Comparison of ENCODE assay signal across 8 mouse cellular contexts in the genomic region with DNA sequence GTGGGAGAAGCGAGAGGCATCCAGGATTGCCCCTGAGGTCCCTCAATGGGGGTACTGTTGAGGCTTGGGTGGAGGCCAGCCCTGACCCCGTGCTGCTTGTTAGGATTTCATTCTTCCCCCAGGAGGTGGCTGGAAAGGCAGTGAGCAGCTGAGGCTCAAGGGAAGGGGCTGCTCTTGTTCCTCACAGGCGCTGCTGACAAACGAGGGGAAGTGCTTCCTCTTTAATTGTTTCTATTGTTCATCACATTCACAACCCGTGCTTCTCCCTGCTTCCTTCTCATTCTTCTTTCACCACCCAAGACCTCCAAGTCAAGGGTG.
DNase-seq lines count a peak whose midpoint lies in the region; ATAC-seq lines count a peak whose summit lies in the region.

No protein-coding gene starts in this region.

- H3K9me3 ChIP-seq in kidney, embryonic 16.5 days (ENCODE audit: low read length) = no peaks in the 10 kb centered on the region
- no peaks in the 10 kb centered on the region for H3K9me3 ChIP-seq in embryonic facial prominence, embryonic 12.5 days
- 0 out of 2 replicates have a peak, but pooled peaks cover 2% of the 10 kb centered on the region for H3K9me3 ChIP-seq in neural tube, embryonic 13.5 days
- no peaks in the 10 kb centered on the region for H3K9me3 ChIP-seq in kidney, embryonic 15.5 days (replicated peaks)

- H3K9ac ChIP-seq in kidney, embryonic 16.5 days (replicated peaks; ENCODE audit: low read length) = no peak overlapping the region
- H3K9ac ChIP-seq in embryonic facial prominence, embryonic 12.5 days = no peak overlapping the region
- H3K9ac ChIP-seq in neural tube, embryonic 13.5 days = no peak overlapping the region
- H3K9ac ChIP-seq in kidney, embryonic 15.5 days = no peak overlapping the region

- DNase-seq in kidney, postnatal 4 days = no peak
- DNase-seq in layer of hippocampus, adult 9-11 months = peak; percentile 51
- DNase-seq in heart, postnatal 25 days (ENCODE audit: low spot score) = no peak
- no peak for DNase-seq in adrenal gland, adult 2 months

- no peak overlapping the region for H3K4me3 ChIP-seq in kidney, embryonic 16.5 days (ENCODE audit: low read length)
- no peak overlapping the region for H3K4me3 ChIP-seq in embryonic facial prominence, embryonic 12.5 days
- H3K4me3 ChIP-seq in neural tube, embryonic 13.5 days = no peak overlapping the region
- no peak overlapping the region for H3K4me3 ChIP-seq in kidney, embryonic 15.5 days (replicated peaks)

- ATAC-seq in kidney, embryonic 16.5 days (ENCODE audit: low FRiP score, low TSS enrichment) = peak; percentile 43; the same call in 1 of the 2 replicates
- no peak for ATAC-seq in embryonic facial prominence, embryonic 12.5 days (ENCODE audit: insufficient number of reproducible peaks, insufficient read depth, low FRiP score, low TSS enrichment)
- ATAC-seq in neural tube, embryonic 13.5 days (ENCODE audit: low read depth) = peak; percentile 89
- no peak for ATAC-seq in kidney, embryonic 15.5 days (replicated peaks; ENCODE audit: low FRiP score)

- H3K4me2 ChIP-seq in kidney, embryonic 16.5 days (replicated peaks; ENCODE audit: low read depth, low read length) = no peak overlapping the region
- no peak overlapping the region for H3K4me2 ChIP-seq in embryonic facial prominence, embryonic 12.5 days (replicated peaks)
- peak overlapping the region; percentile 0; the same call in 1 of the 2 replicates for H3K4me2 ChIP-seq in neural tube, embryonic 13.5 days
- H3K4me2 ChIP-seq in kidney, embryonic 15.5 days = no peak overlapping the region

- H3K27ac ChIP-seq in kidney, embryonic 16.5 days (ENCODE audit: low read length) = no peak overlapping the region
- 0 out of 2 replicates have a peak overlapping the region, but pooled peaks have one; percentile 23 for H3K27ac ChIP-seq in embryonic facial prominence, embryonic 12.5 days
- 0 out of 2 replicates have a peak overlapping the region, but pooled peaks have one; percentile 42 for H3K27ac ChIP-seq in neural tube, embryonic 13.5 days (replicated peaks)
- no peak overlapping the region for H3K27ac ChIP-seq in kidney, embryonic 15.5 days

- intact Hi-C loops in heart, postnatal 25 days (cut with DNase I) = no loop called here

- H3K27me3 ChIP-seq in kidney, embryonic 16.5 days (ENCODE audit: insufficient read depth, low read length) = no peaks in the 10 kb centered on the region
- no peaks in the 10 kb centered on the region for H3K27me3 ChIP-seq in embryonic facial prominence, embryonic 12.5 days
- H3K27me3 ChIP-seq in neural tube, embryonic 13.5 days = no peaks in the 10 kb centered on the region
- H3K27me3 ChIP-seq in kidney, embryonic 15.5 days = no peaks in the 10 kb centered on the region

- 22% methylated on average over 5 of the region's 5 CpGs for WGBS in kidney, embryonic 16.5 days
- 6% methylated on average over 5 of the region's 5 CpGs for WGBS in embryonic facial prominence, embryonic 12.5 days
- WGBS in neural tube, embryonic 13.5 days = 6% methylated on average over 5 of the region's 5 CpGs
- WGBS in kidney, embryonic 15.5 days = 26% methylated on average over 5 of the region's 5 CpGs

- H3K4me1 ChIP-seq in kidney, embryonic 16.5 days (ENCODE audit: insufficient read depth, low read length) = peaks cover 30% of the 10 kb centered on the region
- peaks cover 8% of the 10 kb centered on the region for H3K4me1 ChIP-seq in embryonic facial prominence, embryonic 12.5 days
- H3K4me1 ChIP-seq in neural tube, embryonic 13.5 days (replicated peaks) = peaks cover 14% of the 10 kb centered on the region
- peaks cover 32% of the 10 kb centered on the region for H3K4me1 ChIP-seq in kidney, embryonic 15.5 days

- H3K36me3 ChIP-seq in kidney, embryonic 16.5 days (ENCODE audit: insufficient read depth, low read length) = no peaks in the 10 kb centered on the region
- no peaks in the 10 kb centered on the region for H3K36me3 ChIP-seq in embryonic facial prominence, embryonic 12.5 days
- no peaks in the 10 kb centered on the region for H3K36me3 ChIP-seq in neural tube, embryonic 13.5 days
- H3K36me3 ChIP-seq in kidney, embryonic 15.5 days = no peaks in the 10 kb centered on the region

Comparison
In these comparisons a context has a peak if more than half of its experiments do, and no peak if none do; other contexts are left out.
1. ATAC-seq: peak in kidney, embryonic 16.5 days (single experiment) and neural tube, embryonic 13.5 days (single experiment); none in embryonic facial prominence, embryonic 12.5 days (single experiment) and kidney, embryonic 15.5 days (single experiment).
2. H3K27ac ChIP-seq: peak in embryonic facial prominence, embryonic 12.5 days (single experiment) and neural tube, embryonic 13.5 days (single experiment); none in kidney, embryonic 16.5 days (single experiment) and kidney, embryonic 15.5 days (single experiment).